Mouse (Mus musculus) liver, postnatal 0 days (tissue): ENCODE measurements at regions not wholly inside any gene's neighbourhood (a gene's known extent, or its start where the extent isn't known, plus 50 kb on each side); places are given as distances from the start of the nearest gene placed in this dataset.

Source experiments
- CTCF ChIP-seq: sonication (generic); IDR thresholded peaks from 2 replicates; pipeline ENCODE4 v1.5.1; 2016; ENCODE audit warnings: antibody characterized with exemption, low read depth
- EP300 ChIP-seq: IDR thresholded peaks from 2 replicates; pipeline ENCODE4 v1.6.1; 2016; ENCODE audit warnings: antibody characterized with exemption, low read depth, mild to moderate bottlenecking

DNA sequence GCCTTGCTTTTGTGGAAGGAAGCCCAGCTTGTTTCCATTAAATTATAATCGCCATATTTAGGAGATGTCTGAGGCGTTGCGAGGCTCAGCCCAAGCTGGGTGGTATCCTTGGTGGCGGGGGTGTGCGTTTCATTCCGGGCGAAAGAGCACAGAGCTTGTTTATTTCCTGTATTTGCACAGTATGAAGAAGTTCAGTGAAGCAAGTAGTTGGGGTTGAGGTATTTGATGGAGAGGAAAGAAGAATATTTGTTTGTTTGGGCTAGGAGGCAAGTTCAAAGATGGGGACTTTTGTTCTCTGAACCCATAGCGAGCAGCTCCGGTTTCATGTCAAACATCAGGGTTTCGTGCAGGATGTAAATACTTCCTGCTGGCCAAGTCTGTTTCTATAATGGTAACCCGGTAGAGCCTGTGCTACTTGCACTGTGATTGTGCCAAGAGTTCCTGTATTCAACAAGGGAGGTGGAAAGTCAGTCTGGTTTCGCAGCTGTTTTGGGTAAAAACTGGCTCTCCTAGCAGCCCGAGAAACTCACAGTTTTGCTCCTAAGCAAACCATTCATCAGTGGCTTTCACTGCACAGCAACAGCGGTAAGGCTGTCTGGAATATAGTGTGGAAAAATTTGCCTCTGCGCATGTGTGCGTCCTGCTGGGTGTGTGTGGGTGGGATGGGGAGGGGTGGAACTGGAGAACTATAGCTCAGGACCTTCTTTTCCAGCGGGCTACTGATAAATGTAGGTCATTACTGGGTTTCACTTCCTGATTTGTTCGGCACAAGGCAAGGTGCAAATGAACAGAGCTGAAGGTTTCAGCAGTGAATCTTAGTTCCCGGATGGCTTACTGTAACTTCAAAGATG, 306.7 kb upstream of the Nrip1 start:
- TF ChIP-seq CTCF (no peak), EP300 (no peak)
